Mouse (Mus musculus) yolk sac, embryonic 10.5 days (tissue): ENCODE measurements around the gene Ppm1n.
"Not testable (repeated sequence)": the region's sequence is repeated elsewhere in the genome, so short reads cannot be mapped to it uniquely, and the experiment has no call there.

Experiments
- DNase-seq: peaks from one replicate; pipeline ENCODE4 v3.0.0-alpha.2; 2017; ENCODE audit warnings: low spot score

Gene Ppm1n

GRCm38 (mm10) chr7:19282791-19283405 lies 3.0 kb upstream of the Ppm1n start:
- peak; percentile 62 for DNase-seq

- peak; percentile 88 for DNase-seq
These were observed 2.5 kb upstream of the Ppm1n start, which contains the start of gene Rtn2 for GRCm38 (mm10) chr7:19282385-19282784. Gene Rtn2 (plus strand): TSS chr7:19282624.

- DNase-seq: not testable (repeated sequence)
These were observed 1.9 kb upstream of the Ppm1n start for GRCm38 (mm10) chr7:19281680-19282304.

GRCm38 (mm10) chr7:19279052-19279451 lies 812 bp downstream of the Ppm1n start:
- DNase-seq: no peak

GRCm38 (mm10) chr7:19276253-19276652 lies 3.6 kb downstream of the Ppm1n start:
- DNase-seq: no peak

- DNase-seq: peak; percentile 93
These were observed 7.6 kb downstream of the Ppm1n start for GRCm38 (mm10) chr7:19272173-19272764.

- DNase-seq: peak; percentile 85
These were observed 8.4 kb downstream of the Ppm1n start, which contains the start of gene Vasp for GRCm38 (mm10) chr7:19271238-19272172. Gene Vasp (minus strand): TSS chr7:19271817.

- peak; percentile 72 for DNase-seq
These were observed 9.2 kb downstream of the Ppm1n start for GRCm38 (mm10) chr7:19270509-19271237.

GRCm38 (mm10) chr7:19269721-19270441 lies 10.0 kb downstream of the Ppm1n start:
- DNase-seq: peak; percentile 90

- peak; percentile 78 for DNase-seq
These were observed 10.7 kb downstream of the Ppm1n start for GRCm38 (mm10) chr7:19268993-19269681.

- DNase-seq: no peak
These were observed 12.8 kb downstream of the Ppm1n start for GRCm38 (mm10) chr7:19267051-19267450.

GRCm38 (mm10) chr7:19265928-19266822 lies 13.7 kb downstream of the Ppm1n start:
- no peak for DNase-seq

- DNase-seq: no peak
These were observed 14.7 kb downstream of the Ppm1n start for GRCm38 (mm10) chr7:19265147-19265546.

GRCm38 (mm10) chr7:19258336-19258735 lies 21.5 kb downstream of the Ppm1n start:
- DNase-seq: no peak

- peak; percentile 75 for DNase-seq
These were observed 22.4 kb downstream of the Ppm1n start for GRCm38 (mm10) chr7:19257390-19258022.

GRCm38 (mm10) chr7:19256567-19256966 lies 23.3 kb downstream of the Ppm1n start:
- DNase-seq: no peak

GRCm38 (mm10) chr7:19255395-19255794 lies 24.5 kb downstream of the Ppm1n start:
- no peak for DNase-seq

GRCm38 (mm10) chr7:19253437-19253836 lies 26.4 kb downstream of the Ppm1n start:
- DNase-seq: no peak

- DNase-seq: no peak
These were observed 27.8 kb downstream of the Ppm1n start for GRCm38 (mm10) chr7:19252078-19252477.
